Mouse (Mus musculus): ENCODE measurements around the gene 1500011B03Rik. TPM values are rescaled to one million over a fixed set of nuclear protein-coding genes. Genes with fewer than 3 reads are reported as not detected.
A peak's percentile ranks its signal among the peaks of the same experiment; 100 is the strongest.
"Not testable (repeated sequence)": the region's sequence is repeated elsewhere in the genome, so short reads cannot be mapped to it uniquely, and the experiment has no call there.

Gene 1500011B03Rik
- polyA plus RNA-seq, 1 experiment: 5.8 TPM

DNA sequence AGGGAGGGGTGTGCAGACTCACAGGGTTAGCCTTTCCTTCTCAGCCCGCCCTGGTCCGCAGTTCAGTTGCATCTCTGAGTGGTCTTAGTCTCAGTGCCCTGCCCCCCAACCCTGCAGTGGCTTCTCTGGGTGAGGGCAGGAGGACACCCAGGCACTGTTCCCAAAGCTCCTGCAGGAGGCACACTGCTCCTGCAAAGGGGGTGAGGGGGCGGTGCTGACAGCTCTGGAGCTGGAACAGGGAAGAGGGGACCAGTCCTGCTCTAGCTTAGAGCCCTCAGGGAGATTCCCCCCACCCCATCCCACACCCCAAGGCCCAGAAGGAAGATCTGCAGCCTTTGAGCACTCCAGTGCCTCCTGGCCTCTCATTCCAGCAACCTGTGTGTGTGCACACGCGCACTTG, 19.4 kb upstream of the 1500011B03Rik start:
- Histone ChIP-seq H3K36me3 (ENCODE audit: control insufficient read depth) (no peaks in the 10 kb centered on the region), H3K4me3 (replicated peaks) (no peak overlapping the region), H3K4me1 (ENCODE audit: control insufficient read depth) (no peaks in the 10 kb centered on the region), H3K27me3 (ENCODE audit: control insufficient read depth) (peaks cover 4% of the 10 kb centered on the region), H3K9me3 (ENCODE audit: control insufficient read depth, low read length) (no peaks in the 10 kb centered on the region)
- TF ChIP-seq TAL1 (IDR thresholded peaks at IDR 0.05; ENCODE audit: low read length): no peak
- TF ChIP-seq GATA1 (IDR thresholded peaks at IDR 0.05; ENCODE audit: low read length): no peak

DNA sequence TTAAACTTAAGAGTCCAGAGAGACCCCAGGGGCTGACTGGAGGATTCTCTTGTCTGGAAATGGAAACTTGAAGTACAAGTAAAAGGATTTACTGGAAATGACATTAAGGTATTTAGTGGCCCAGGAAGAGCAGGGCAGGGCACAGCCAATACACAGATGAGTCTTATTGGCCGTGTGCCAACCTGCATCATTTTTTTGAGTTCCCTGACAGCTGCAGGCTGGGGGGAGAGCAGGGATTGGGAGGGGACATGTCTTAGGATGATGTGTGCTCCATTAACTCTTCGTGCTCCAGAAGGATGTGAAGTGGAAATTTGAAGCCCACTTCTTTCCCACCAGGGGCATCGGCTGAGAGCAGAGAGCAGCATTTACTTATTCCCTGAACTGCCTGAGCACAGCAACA, 18.9 kb upstream of the 1500011B03Rik start:
- H3K27me3 ChIP-seq (ENCODE audit: control insufficient read depth); H3K9me3 ChIP-seq (ENCODE audit: control insufficient read depth, low read length); H3K36me3 ChIP-seq (ENCODE audit: control insufficient read depth); H3K4me3 ChIP-seq (replicated peaks); H3K4me1 ChIP-seq (ENCODE audit: control insufficient read depth): not testable (repeated sequence)

DNA sequence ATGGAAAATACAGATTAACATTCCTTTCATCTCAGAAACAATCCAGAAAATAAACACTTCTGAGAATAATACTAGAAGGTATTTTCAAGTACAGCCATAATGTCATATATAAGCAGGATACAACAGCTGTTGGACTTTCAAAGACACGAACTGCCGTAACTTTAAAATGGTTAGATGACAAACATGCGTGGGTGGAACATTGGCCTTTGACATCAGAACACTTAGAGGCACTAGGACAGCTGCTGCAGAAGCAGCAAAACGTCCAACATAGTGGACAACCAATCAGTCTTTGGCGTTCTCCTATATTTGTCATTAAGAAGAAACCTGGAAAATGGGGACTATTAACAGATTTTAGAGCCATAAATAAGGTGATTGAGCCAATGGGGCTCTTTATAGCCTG, 17.2 kb upstream of the 1500011B03Rik start:
- H3K36me3 ChIP-seq (ENCODE audit: control insufficient read depth); H3K27me3 ChIP-seq (ENCODE audit: control insufficient read depth); H3K9me3 ChIP-seq (ENCODE audit: control insufficient read depth, low read length); H3K4me3 ChIP-seq (replicated peaks); H3K4me1 ChIP-seq (ENCODE audit: control insufficient read depth): not testable (repeated sequence)

DNA sequence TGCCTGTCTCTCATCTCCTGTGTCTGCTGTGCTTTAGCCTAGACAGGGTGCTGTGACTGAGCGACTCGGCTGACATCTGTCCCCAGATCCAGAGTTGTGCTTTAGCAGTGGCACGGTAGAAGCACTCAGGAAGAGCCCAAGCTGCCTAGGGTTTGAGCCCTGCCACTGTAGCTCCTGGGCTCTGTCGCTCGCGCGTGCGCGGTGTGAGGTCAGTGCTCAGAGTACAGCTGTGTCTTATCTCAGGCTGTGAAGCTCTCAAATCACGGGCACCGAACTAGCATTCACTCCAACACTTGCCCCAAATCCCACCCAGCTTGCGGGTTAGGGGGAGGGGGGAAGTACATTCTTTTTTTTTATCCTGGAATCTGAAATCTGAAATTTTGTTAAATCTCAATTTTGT, 13.6 kb upstream of the 1500011B03Rik start:
- no peaks in the 10 kb centered on the region for H3K9me3 ChIP-seq (ENCODE audit: control insufficient read depth, low read length)
- no peaks in the 10 kb centered on the region for H3K36me3 ChIP-seq (ENCODE audit: control insufficient read depth)
- H3K4me3 ChIP-seq (replicated peaks): no peak overlapping the region
- H3K27me3 ChIP-seq (ENCODE audit: control insufficient read depth): peaks cover 9% of the 10 kb centered on the region
- H3K4me1 ChIP-seq (ENCODE audit: control insufficient read depth): no peaks in the 10 kb centered on the region
- TF ChIP-seq GATA1 (IDR thresholded peaks at IDR 0.05; ENCODE audit: low read length) (no peak), TAL1 (IDR thresholded peaks at IDR 0.05; ENCODE audit: low read length) (no peak)

DNA sequence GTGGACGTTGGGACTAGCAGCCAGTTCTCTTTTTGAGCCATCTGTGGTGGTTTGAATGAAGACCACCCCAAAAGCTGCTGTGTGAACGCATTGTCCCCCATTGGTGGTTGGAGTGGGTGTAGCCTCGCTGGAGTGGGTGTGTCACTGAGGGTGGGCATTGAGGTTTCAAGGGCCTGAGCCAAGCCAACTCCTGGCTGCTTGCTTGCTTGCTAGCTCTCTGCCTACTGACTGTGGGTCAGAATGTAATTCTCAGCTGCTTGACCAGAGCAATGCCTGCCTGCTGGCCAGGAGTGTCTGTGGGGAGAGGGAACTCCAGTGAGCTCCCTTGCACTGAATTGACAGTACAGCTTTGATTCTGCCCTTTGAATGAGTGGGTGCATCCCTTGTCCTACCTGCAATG, 6.5 kb upstream of the 1500011B03Rik start:
- Histone ChIP-seq H3K27me3 (ENCODE audit: control insufficient read depth) (peaks cover 9% of the 10 kb centered on the region), H3K4me3 (replicated peaks) (no peak overlapping the region), H3K9me3 (ENCODE audit: control insufficient read depth, low read length) (no peaks in the 10 kb centered on the region), H3K36me3 (ENCODE audit: control insufficient read depth) (no peaks in the 10 kb centered on the region), H3K4me1 (ENCODE audit: control insufficient read depth) (peaks cover 13% of the 10 kb centered on the region)
- TF ChIP-seq GATA1 (IDR thresholded peaks at IDR 0.05; ENCODE audit: low read length) (no peak), TAL1 (IDR thresholded peaks at IDR 0.05; ENCODE audit: low read length) (no peak)

DNA sequence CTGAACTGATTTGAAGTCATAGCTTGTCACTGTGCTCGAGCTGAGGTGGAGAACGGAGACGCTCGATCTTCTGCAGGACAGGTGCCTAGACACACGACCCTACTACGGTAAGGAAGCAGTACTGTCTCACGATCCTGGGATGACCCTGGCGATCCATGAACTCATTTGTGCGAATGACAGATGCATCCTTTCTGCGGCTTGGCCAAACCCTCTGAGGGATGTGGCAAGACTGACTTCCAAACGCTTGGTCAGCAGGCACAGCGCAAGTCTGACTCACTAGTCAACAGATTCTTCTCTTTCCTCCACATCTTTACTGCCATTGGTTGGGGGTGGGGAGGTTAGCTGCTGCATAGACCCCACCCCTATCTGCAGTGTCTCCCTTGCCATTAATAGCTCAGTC, 4.2 kb upstream of the 1500011B03Rik start:
- TF ChIP-seq GATA1 (IDR thresholded peaks at IDR 0.05; ENCODE audit: low read length): no peak
- no peak for TF ChIP-seq TAL1 (IDR thresholded peaks at IDR 0.05; ENCODE audit: low read length)
- Histone ChIP-seq H3K9me3 (ENCODE audit: control insufficient read depth, low read length) (no peaks in the 10 kb centered on the region), H3K27me3 (ENCODE audit: control insufficient read depth) (peaks cover 7% of the 10 kb centered on the region), H3K4me3 (replicated peaks) (no peak overlapping the region), H3K36me3 (ENCODE audit: control insufficient read depth) (no peaks in the 10 kb centered on the region), H3K4me1 (ENCODE audit: control insufficient read depth) (peaks cover 29% of the 10 kb centered on the region)

DNA sequence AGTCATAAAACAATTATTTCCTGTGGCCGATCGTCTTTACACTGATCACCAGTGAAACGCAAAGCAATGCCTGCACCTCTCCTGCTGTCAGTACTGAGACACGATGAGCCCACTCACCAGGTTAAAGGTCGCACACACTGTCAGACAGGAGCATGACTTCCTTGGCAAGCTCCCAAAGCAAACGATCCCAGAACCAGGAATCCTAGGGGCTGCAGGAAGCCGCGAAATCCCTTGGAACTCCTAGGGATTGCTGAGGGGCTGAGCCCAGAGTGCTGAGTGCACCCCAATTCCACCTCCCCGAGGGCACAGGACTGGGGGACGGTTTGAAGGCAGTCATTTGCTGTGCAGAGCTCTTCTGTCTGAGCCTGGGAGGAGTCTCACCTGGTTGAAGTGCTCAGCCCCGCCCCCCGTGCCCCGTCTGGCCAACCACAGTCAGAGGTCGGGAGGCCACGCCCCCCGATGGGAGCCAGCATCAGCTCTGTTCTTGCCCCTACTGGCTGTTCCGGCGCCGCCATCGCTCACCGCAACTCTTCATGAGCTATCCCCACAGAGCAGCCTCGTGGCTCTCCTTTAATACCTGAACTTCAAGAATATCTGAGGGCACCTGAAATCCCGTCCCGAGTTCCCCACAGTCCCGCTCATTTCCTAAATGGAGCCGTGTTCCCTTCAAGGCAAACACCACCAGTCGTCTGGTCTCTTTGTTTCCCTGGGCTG, 2.9 kb upstream of the 1500011B03Rik start:
- H3K4me3 ChIP-seq (replicated peaks): peak overlapping the region; percentile 65
- peaks cover 7% of the 10 kb centered on the region for H3K27me3 ChIP-seq (ENCODE audit: control insufficient read depth)
- H3K9me3 ChIP-seq (ENCODE audit: control insufficient read depth, low read length): peaks cover 5% of the 10 kb centered on the region
- H3K4me1 ChIP-seq (ENCODE audit: control insufficient read depth): peaks cover 29% of the 10 kb centered on the region
- TF ChIP-seq GATA1 (IDR thresholded peaks at IDR 0.05; ENCODE audit: low read length) (no peak), TAL1 (IDR thresholded peaks at IDR 0.05; ENCODE audit: low read length) (no peak)
- H3K36me3 ChIP-seq (ENCODE audit: control insufficient read depth): peaks cover 3% of the 10 kb centered on the region

DNA sequence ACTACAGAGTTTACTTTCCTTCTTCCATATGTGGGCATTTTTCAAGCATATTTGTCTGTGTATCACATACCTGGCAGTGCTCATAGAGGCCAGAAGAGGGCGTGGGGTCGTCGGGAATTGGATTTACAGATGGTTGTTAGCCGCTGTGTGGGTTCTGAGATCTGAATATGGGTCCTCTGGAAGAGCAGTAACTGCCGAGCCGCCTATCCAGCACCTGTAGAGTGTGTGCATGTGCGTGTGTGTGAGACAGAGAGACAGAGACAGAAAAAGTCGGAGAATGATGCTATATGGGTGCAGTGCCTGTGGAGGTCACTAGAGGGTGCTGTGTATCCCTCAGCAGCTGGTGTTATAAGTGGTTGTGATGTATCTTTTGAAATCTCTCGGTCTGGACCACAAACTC, 929 bp upstream of the 1500011B03Rik start:
- peaks cover 7% of the 10 kb centered on the region for H3K27me3 ChIP-seq (ENCODE audit: control insufficient read depth)
- TF ChIP-seq TAL1 (IDR thresholded peaks at IDR 0.05; ENCODE audit: low read length) (no peak), GATA1 (IDR thresholded peaks at IDR 0.05; ENCODE audit: low read length) (no peak)
- peak overlapping the region; percentile 55 for H3K4me3 ChIP-seq (replicated peaks)
- H3K9me3 ChIP-seq (ENCODE audit: control insufficient read depth, low read length): peaks cover 5% of the 10 kb centered on the region
- H3K4me1 ChIP-seq (ENCODE audit: control insufficient read depth): peaks cover 29% of the 10 kb centered on the region
- peaks cover 6% of the 10 kb centered on the region for H3K36me3 ChIP-seq (ENCODE audit: control insufficient read depth)

DNA sequence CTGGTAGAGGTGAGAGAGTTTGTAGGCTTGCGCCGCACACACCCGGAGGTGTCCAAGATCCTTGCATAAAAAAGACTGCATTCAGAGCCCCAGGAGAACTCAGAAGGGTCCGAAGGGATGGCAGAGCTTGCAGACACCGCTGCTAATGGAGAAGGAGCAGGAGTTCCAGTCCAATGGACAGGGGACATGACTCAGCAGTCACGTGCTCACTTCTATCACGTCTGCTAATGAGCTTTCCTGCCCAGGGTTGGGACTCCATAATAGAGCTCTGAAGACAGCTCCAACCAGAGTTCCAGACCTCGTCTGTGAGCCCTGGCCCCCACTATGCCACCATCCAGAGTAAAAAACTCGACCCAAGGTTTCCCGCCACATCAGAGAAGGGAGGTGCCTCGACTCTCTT, 5.1 kb downstream of the 1500011B03Rik start:
- Histone ChIP-seq H3K36me3 (ENCODE audit: control insufficient read depth) (peaks cover 6% of the 10 kb centered on the region), H3K4me3 (replicated peaks) (no peak overlapping the region), H3K27me3 (ENCODE audit: control insufficient read depth) (no peaks in the 10 kb centered on the region), H3K9me3 (ENCODE audit: control insufficient read depth, low read length) (peaks cover 5% of the 10 kb centered on the region), H3K4me1 (ENCODE audit: control insufficient read depth) (peaks cover 27% of the 10 kb centered on the region)
- TF ChIP-seq TAL1 (IDR thresholded peaks at IDR 0.05; ENCODE audit: low read length) (no peak), GATA1 (IDR thresholded peaks at IDR 0.05; ENCODE audit: low read length) (no peak)

DNA sequence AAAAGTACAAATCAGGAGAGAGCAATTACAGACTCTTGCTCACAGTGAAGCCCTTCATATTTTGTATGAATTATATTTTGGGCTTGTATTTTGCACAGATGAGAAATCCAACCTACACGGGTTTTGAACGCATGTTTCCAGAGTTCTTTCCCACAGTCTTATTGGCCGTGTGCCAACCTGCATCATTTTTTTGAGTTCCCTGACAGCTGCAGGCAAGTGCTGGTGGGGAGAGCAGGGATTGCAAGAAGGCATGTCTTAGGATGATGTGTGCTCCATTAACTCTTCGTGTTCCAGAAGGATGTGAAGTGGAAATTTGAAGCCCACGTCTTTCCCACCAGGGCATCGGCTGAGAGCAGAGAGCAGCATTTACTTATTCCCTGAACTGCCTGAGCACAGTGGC, 6.7 kb downstream of the 1500011B03Rik start:
- Histone ChIP-seq H3K27me3 (ENCODE audit: control insufficient read depth) (no peaks in the 10 kb centered on the region), H3K4me1 (ENCODE audit: control insufficient read depth) (peaks cover 35% of the 10 kb centered on the region), H3K36me3 (ENCODE audit: control insufficient read depth) (peaks cover 5% of the 10 kb centered on the region), H3K9me3 (ENCODE audit: control insufficient read depth, low read length) (peaks cover 3% of the 10 kb centered on the region), H3K4me3 (replicated peaks) (no peak overlapping the region)
- no peak for TF ChIP-seq GATA1 (IDR thresholded peaks at IDR 0.05; ENCODE audit: low read length)
- TF ChIP-seq TAL1 (IDR thresholded peaks at IDR 0.05; ENCODE audit: low read length): no peak
